Mouse (Mus musculus) urinary bladder, postnatal 4 days (tissue): ENCODE measurements around the gene Cib2.

Experiments
- DNase-seq, 2 experiments: peaks; one replicate each; pipeline ENCODE4 v3.0.0; 2021 to 2022; ENCODE audit warnings: low spot score in 2 of 2

The Cib2 gene

DNA sequence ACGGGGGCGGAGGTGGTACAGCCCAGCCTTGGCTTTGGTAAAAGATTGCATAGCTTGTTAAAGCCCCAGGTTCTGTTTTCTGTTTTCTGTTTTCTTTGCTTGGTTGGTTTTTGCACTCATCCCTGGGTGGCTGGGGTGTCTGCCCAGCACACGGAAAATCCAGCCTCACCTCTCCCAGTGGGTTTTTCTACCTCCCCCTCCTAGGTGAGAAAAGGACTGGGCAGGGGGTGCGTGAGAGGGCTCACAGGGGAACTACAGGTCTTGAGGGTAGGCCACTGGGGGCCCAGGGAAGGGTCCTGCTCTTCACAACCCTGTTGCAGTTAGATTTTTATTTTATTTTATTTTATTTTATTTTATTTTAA is 15.1 kb downstream of the Cib2 start:
- DNase-seq, result no peak

DNA sequence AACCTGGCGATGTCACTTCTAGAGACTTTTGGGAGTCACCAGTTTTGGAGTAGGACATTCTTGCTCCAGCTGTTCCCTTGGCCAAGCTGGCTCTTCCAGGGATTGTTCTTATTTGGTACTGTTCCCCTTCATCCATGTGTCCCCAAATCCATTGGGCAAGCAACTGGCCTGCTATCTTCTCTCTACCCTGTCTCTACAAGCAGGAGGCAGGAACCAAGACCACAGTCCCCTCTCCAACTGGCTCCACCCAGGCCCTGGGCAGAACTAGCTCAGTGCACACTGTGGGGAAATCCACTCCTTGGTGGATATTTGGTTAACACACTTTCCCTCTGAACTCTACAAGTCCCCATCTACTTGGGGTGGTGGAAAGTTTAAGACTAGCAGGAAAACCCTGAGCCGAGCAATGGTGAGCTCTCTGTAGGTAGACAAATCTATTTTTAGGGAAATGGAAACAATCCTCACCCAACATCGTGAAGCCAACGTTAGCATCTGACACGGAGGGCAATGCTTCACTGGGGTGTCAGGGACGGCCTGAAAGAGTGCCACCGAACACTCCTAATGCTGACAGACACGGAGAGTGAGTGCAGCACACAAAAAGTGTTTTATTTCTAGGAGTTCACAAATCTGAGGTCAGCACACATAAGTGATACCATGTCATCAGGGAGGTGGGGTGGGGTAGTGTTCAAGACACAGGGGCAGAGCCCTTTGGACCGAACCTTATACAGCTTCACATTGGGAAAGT is 15.6 kb downstream of the Cib2 start:
- no peak for DNase-seq

DNA sequence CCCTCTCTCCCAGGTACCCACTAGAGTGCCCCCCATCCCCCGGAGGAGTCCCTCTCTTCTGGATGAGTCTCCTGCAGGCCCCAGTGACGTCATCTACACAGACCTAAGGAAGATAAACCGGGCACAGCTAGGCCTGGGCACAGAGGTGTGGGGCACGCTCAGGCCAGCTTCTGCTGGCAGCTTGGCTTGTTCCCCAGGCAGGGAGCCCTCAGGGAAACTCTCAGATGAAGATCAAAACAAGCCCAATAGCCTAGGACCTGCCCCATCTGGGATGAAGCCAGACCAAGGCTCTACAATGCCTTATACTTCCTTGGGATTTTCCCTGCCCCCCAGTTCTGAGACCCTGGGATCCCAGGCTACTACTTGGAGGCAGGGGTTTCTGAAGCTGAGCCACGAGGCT is 19.2 kb downstream of the Cib2 start:
- no peak for DNase-seq

DNA sequence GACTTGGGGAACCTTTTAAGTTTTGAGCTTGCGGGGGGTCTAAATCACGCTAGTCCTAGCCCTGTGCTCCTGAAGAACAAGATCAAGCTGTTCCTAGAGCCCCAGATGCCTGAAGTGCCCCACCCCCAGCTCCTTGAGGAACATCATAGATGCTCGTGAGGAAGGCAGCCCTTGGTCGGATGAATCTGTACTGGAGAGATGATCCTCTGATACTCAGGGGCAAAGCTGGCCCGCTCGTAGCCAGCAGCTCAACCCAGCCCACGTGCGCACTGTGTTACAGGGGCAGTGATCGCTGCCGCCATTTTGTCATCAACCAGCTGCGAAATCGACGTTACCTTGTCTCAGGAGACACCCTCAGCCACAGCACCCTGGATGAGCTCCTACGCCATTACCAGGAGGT is 21.3 kb downstream of the Cib2 start, which contains the start of gene Sh2d7:
TSS of gene Sh2d7 (plus strand) at position 301 of the 400 bp plus-strand sequence.
- peak in 1 of 2 experiments; percentile 48 for DNase-seq

DNA sequence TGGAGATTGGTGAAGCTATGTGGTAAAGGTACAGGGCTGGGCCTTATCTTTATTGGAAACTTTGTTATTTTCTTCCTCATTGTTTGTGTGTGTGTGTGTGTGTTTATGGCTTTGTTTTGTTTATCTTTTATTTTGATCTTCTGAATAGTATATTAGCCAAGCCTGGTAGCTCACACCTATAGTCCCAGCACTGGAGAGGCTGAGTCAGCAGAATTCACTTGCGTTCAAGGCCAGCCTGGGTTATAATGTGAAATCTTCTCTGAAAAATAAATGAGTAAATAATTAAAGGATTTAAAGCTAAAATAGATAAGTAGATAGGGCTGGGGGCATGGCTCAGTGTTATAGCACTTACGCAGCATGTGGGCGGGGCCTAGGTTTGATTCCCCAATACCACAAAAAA is 21.8 kb downstream of the Cib2 start:
- DNase-seq, result peak in 1 of 2 experiments; percentile 13

DNA sequence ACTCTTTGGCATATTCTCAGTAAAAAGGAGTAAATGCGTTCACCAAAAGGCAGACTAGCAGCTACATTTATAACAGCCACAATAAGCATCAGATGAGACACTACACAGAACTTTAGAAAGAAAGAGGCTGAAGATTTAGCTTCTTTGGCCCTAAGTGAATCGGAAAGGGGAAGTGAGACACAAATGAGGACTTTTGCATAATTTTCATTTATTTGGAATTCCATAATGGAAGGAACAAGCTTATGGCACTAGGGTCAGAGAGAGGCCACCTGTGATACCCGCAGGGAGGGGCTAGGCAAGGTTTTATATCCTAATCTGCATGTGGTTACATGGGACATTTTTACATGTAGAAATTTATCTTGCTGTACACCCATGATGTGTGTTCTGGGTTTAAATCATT is 22.5 kb downstream of the Cib2 start:
- no peak for DNase-seq

DNA sequence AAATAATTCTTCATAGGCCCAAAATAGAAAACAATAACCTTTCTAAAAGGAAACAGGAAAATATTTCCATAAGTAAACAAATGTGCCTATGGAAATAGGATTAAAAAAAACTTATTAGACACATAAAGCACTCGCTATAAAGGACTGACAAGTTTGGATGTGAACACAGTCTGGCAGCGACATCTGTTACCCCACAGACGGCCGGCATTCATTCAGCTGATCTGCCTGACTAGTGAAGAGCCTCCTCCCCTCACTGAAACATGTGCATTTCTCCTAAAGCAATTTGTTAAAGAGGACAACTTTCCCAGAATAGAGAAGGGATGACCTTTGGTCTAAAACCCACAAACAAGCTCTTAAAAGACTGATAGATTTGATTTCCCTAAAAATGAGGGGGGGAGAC is 23.0 kb downstream of the Cib2 start:
- peak in 1 of 2 experiments; percentile 19 for DNase-seq

DNA sequence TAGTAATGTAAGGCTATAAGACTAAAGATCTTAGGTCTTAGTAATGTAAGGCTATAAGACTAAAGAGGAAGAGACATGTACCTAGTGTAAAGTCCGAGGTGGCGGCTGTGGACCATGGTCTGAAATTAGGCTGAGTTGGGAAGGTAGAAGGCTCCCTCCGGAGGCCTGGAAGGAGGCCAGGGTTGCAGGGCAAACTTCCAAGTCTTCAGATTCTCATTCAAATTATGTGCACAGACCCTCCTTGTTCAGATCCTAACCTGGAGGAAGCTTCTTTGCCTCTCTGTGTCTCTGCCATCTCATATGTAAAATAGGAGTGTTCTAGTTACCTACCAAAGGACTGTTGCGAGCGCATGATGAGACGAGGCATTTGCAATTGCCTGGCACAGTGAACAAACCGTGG is 23.8 kb downstream of the Cib2 start:
- peak in 1 of 2 experiments; percentile 56 for DNase-seq

DNA sequence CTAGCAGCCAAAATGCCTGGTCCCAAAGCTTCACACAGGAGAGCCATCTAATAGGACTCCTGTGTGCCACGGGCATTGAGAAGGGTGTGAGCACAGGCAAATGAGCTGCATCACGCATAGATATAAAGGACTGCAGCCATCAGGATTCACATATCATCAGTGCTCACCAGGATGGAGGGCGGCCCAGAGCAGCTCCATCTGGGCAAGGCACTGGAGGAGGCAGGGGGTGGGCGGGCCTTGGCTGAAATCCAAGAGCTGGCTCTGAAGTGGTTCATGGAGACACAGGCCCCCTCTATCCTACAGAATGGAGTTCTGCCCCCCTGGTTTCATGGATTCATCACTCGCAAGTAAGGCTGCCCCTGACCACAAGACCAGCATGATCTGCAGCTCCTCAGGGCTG is 26.0 kb downstream of the Cib2 start:
- DNase-seq, result peak in 1 of 2 experiments; percentile 69

DNA sequence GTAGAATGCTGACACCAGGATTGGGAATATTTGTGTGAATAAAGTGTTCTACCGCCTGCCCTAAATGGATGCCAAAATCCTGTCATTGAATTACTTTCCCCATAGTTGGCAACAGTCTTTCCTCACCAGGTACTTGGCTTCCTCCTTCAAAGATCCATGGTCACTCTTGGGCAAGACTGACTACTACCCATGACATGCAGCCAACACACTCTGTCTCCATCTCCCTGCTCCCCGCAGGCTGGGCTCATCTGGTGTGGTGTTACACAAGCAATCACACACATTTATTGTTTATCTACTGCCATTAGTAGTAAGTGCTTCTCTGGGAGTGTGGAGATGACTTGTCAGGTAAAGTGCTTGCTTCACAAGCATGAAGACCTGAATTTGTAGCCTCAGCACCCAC is 27.1 kb downstream of the Cib2 start:
- DNase-seq, result no peak

DNA sequence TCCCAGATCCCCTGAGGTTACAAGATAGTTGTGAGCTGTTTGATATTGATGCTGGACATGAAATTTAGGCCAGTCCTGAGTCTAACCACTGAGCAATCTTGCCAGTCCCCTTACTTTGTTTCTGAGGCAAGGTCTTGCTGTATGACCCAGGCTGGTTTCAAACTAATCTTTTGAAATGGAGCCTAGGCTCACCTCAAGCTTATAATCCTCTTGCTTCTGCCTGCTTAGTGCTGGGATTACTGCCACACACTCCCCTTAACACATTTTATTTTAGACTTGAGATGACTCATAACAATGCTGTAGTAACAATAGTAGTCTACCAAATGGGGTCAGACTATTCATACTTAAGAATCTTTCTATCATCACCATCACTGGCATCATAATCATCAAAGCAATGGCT is 28.6 kb downstream of the Cib2 start:
- DNase-seq, result no peak

DNA sequence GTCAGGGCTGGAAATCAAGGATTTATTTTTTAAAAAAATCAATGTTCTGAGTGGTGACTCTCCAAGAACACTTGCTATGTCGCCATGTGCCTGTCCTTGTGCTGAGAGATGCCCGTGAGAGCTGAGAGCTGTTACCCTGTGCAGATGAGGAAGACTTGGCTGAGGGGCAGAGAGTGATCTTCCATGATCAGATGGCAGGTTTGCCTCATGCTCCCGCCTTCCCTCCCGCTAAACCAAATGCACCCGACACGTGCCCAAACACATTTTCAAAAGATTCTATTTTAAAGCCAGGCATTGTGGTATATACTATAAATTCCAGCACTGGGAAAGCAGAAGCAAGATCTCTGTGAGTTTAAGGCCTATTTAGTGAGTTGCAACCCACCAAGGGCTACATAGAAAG is 29.2 kb downstream of the Cib2 start:
- no peak for DNase-seq

DNA sequence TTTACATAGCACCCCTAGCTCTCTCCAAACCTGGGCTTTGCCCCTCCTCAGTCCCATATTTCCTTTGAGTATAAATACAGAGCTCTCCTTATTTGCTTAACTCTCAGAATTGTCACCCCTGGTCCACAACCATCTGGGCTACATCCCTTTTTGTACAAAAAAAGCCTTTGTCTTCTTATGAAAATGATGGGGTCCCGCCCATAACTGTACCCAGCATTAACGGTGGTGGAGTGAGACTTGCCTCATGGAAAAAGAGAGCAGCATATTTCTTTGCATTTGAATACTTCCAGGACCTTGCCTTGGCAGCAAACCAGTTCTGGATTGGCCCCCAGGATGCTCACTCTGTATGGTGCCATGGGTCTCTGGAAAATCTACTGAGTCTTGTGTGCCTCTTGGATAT is 30.1 kb downstream of the Cib2 start:
- DNase-seq, result no peak

DNA sequence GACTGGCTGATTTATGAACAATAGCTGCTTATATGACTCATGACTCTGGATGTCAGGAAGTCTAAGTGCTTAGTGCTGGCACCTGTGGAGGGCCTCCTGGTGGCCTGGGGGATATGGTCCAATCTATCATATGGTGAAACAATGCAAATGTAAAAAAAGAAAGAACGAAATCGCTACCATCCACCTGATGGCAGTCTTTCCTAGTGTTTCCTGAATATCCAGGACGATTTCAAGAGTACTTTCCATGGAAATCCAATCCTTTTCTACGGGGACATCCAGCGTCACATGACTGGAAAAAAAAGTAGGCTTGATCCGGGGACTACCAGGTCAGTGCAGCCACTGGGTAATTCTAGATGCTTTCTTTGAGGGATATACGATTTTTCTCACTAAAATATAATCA is 32.3 kb downstream of the Cib2 start:
- DNase-seq, result no peak

DNA sequence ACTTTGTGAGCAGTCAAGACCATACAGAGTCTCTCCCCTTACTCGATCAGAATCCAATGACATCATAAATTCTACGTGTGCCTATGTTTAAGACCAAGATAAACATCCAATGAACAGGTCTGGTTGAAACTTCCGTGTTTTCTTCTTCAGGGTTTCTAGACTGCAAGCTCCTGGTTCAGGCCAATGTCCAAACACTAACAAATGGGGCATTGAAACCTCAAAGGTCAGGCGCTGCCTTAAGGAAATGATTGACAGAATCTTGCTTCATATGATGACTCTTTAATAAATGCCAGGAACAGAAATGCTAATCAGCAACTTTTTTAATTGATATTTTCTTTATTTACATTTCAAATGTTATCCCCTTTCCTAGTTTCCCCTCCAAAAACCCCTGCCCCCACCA is 39.7 kb downstream of the Cib2 start:
- DNase-seq, result no peak

DNA sequence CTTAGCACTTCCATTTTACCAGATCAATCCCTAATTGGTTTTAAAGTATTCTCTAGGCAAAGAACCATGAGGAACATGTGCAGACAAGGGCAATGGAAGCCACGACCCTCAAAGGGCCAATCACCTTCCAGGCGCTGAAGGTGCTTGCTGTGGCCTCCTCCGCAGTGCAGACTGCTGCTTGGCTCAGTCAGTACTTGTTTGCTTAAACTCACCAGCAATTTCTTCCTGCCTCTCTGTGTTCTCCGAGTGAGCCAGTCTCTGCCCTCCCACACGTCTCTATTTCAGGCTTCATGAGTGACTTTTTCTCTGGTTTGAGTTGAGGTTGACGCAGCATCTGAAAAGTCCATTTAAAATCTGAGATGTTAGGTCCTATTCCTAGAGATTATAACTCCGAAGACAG is 41.1 kb downstream of the Cib2 start:
- DNase-seq, result no peak

DNA sequence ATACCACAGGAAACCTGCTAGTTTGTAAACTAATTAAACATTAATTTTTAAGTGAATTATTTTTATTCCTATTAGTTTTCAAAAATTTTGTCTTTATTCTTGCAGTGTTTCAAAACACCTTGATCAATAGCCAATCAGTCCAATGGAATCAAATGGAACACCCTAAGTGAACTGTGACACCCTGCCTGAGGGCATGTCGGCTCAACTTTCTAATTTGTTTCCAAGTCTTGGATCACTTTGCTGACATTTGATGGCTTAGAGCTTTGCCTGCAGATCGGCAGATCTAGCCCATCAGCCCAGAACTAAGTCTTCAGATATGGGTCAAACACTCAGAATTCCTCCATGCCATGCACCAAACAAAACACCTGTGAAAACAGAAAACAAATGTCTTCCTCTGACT is 44.0 kb downstream of the Cib2 start:
- no peak for DNase-seq

DNA sequence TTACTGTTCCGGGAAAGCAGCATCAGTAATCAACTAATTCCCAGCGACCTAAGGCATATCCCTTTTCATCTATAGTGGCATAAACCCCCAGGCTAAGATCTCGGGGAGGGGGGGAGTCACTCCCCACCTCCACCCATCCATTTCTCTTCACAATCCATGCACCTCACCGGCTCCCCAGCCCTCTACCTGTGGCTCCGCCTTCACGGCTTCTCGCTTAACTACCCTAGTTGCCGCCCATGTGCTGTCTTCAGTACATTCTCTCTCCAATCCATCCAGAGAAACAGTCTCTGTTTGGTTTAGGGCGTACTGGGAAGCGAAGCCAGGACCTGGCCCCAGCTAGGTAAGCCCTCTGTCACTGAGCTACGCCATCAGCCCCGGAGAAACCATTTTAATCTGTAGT is 57.1 kb downstream of the Cib2 start:
- no peak for DNase-seq

DNA sequence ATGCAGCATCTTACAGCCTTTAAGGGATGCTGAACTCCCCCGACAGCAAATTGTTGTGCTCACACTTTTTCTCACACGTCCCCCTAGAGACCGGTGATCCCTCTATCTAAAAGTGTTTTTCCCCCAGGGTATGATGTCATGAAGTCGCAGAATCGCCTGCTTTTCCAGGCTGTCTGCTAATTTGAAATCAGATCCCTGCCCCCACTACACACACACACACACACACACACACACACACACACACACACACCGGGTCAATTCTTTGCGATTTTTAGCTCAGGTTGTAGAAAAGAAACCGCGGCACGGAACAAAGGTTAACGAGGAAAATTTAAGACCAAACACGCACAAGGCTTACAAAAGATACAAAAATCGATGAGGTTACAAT is 57.9 kb downstream of the Cib2 start:
- no peak for DNase-seq

DNA sequence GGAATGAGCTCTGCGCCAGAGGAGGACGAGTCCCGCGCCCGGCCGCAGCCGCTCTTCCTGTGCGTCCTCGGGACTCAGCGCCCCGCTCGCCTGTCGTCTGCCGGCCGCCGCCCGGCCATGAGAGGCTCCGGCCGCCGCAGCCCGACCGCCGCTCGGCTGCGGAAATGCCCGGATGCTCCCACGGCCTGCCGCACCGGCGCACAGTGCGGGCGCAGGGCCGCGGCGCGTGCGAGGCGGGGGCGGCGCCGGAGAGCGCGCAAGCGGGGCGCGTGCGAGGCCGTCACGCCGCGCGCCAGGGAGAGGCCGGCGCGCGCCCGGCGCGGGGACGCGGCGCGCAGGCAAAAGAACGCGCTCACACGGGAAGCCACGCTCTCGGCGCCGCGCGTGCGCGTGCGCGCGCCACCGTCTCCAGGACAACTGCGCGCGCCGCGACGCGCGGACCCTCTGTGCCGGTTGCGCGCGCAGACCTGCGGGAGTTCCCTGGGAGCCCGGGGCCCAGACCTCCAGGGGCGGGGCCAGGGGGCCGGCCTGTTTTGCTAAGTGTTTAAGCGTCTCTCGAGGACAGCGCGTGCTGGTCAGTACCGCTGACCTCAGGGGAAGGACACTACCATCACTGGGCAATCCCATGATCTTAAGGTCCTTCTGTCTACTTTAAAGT is 58.4 kb downstream of the Cib2 start, which contains the start of gene Dmxl2:
TSS of gene Dmxl2 (minus strand) at position 174 of the 658 bp plus-strand sequence.
- DNase-seq, result peak; percentile 87 to 89

DNA sequence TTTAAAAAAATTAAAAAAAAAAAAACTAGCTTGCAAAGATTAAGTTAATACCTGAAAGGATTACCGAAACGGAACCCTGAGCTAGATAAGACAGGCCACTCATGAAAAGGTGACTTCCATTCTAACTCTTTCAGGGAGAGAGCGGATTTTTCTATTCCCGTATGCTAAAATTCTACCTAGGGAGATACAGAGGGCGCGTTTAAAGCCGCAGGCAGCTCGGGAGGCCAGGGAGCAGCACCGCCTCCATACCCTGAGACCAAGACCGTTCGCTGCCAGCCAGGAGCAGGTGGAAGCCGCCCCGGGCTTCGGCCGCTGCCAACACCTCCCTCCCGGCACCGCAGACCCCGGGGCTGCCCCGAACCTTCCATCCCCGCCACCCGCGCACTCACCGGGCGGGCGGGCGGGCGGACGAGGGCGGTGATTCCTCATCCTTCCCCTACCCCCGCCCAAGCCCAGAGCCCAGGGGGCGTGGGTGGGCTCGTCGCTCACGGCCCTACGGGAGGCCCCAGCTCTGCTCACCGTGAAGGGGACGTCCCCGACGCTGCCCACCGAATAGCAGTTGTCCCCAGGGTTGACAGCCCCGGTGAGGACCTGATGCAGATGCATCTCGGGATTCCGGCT is 59.1 kb downstream of the Cib2 start:
- DNase-seq, result no peak

DNA sequence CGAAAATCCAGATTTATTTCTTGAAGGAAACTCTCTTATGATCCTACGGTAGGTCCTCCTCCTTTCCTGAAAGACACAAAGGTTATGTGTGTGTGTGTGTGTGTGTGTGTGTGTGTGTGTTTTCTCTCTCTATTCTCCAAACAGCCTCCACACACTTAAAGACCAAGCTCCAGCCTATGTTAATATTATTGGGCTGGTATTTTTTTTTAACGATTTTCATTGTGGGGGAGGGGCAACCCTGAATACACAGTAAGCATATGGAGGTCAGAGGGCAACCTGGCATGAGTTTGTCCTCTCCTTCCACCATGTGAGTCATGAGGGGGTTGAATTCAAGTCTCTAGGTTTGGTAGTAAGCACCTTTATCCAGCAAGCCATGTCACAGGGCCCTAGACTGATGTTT is 60.2 kb downstream of the Cib2 start:
- DNase-seq, result no peak

DNA sequence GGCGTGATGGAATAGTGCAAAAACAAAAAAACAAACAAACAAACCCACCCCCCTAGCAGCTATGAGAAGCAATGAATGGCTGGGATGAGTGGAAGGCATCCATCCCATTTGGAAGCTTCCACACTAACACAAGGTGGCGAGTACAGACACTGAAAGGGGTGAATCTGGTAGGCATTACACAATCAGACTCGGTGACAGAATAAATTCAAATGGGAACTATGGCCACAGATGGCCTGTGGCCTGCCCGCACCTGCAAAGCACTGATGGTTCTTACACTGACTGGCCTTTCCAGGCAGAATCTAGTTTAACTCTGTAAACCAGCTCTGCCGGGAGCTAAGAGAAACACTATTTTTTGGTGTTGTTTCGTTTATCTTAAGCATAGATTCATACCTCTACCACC is 60.7 kb downstream of the Cib2 start:
- no peak for DNase-seq
